12 mouse cellular contexts compared by ENCODE assay signal in the genomic region with DNA sequence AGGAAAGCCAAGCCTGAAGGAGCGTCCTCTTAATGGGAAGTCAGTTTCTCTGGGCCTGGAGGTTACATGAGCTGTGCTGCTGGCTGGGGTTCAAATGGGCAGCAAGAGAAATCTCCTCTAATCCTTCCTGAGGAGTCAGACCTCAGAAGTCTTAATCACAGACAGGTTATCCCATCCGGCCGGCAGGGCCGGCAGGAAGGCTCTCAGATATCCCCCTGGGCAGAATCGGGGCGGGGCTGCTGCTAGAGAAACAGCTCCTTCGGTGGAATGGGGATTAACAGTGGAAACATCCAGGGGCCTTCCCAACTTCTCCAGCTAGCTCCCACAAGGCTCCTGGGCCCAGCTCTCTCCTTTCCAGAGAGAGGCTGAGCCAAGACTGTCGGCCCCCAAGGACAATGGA.
A peak's percentile ranks its signal among the peaks of the same experiment; 100 is the strongest.
DNase-seq lines count a peak whose midpoint lies in the region; ATAC-seq and TF ChIP-seq lines count a peak whose summit lies in the region.
"Had no signal": no experiment of that assay in that cellular context is flagged by ENCODE, and none has a peak within 500 bp of the region (broad histone marks: within the 10 kb centered on the region; RNA-seq: fewer than 3 reads in every experiment).

No protein-coding gene starts in this region.

- H3K9me3 ChIP-seq in intestine, embryonic 16.5 days (ENCODE audit: control insufficient read depth, low read length), result no peaks in the 10 kb centered on the region
- H3K9me3 ChIP-seq in intestine, postnatal 0 days (ENCODE audit: control insufficient read depth), result no peaks in the 10 kb centered on the region
- no peaks in the 10 kb centered on the region for H3K9me3 ChIP-seq in embryonic facial prominence, embryonic 15.5 days (replicated peaks)
- H3K9me3 ChIP-seq in limb, embryonic 11.5 days (ENCODE audit: control insufficient read depth, low read length), result no peaks in the 10 kb centered on the region
- H3K9me3 ChIP-seq: neural tube, embryonic 12.5 days had no signal

- H3K4me2 ChIP-seq in intestine, embryonic 16.5 days (ENCODE audit: low read depth, low read length), result no peak overlapping the region
- H3K4me2 ChIP-seq in intestine, postnatal 0 days (replicated peaks; ENCODE audit: low read depth), result no peak overlapping the region
- H3K4me2 ChIP-seq in embryonic facial prominence, embryonic 15.5 days (replicated peaks), result no peak overlapping the region
- H3K4me2 ChIP-seq in limb, embryonic 11.5 days (ENCODE audit: low read depth, severe bottlenecking), result no peak overlapping the region
- H3K4me2 ChIP-seq: hindbrain, embryonic 14.5 days; neural tube, embryonic 12.5 days had no signal

- DNase-seq in adrenal gland, adult 2 months, result peak; percentile 34
- no peak for DNase-seq in adrenal gland, postnatal 4 days (ENCODE audit: low spot score in 2 of 2)
- peak; percentile 38 for DNase-seq in limb, embryonic 11.5 days (ENCODE audit: low spot score)
- no peak for DNase-seq in ovary, postnatal 10 days (ENCODE audit: low spot score)
- DNase-seq in left cerebral cortex, postnatal 10 days (ENCODE audit: extremely low spot score in 1 of 2, low spot score in 2 of 2), result no peak
- DNase-seq: lung, postnatal 10 days had no signal

- intact Hi-C loops in left cerebral cortex, postnatal 10 days (cut with DNase I), result no loop called here

- ATAC-seq in intestine, embryonic 16.5 days, result no peak
- no peak for ATAC-seq in intestine, postnatal 0 days
- no peak for ATAC-seq in embryonic facial prominence, embryonic 15.5 days (ENCODE audit: insufficient number of reproducible peaks, low FRiP score, low TSS enrichment, low read depth)
- no peak for ATAC-seq in limb, embryonic 11.5 days (ENCODE audit: insufficient number of reproducible peaks, low FRiP score, low TSS enrichment, low read depth)
- ATAC-seq: forebrain, embryonic 14.5 days had no signal

- H3K9ac ChIP-seq in intestine, embryonic 16.5 days (ENCODE audit: low read depth, low read length), result no peak overlapping the region
- no peak overlapping the region for H3K9ac ChIP-seq in intestine, postnatal 0 days (ENCODE audit: low read depth, low read length)
- no peak overlapping the region for H3K9ac ChIP-seq in embryonic facial prominence, embryonic 15.5 days
- H3K9ac ChIP-seq in limb, embryonic 11.5 days (ENCODE audit: low read length), result no peak overlapping the region
- H3K9ac ChIP-seq: hindbrain, embryonic 14.5 days; neural tube, embryonic 12.5 days had no signal

- H3K4me1 ChIP-seq in intestine, embryonic 16.5 days (ENCODE audit: control insufficient read depth, insufficient read depth, low read length), result peaks cover 6% of the 10 kb centered on the region
- H3K4me1 ChIP-seq in intestine, postnatal 0 days (replicated peaks; ENCODE audit: control insufficient read depth, insufficient read depth, low read length), result no peaks in the 10 kb centered on the region
- H3K4me1 ChIP-seq in embryonic facial prominence, embryonic 15.5 days, result peaks cover 52% of the 10 kb centered on the region
- peaks cover 23% of the 10 kb centered on the region for H3K4me1 ChIP-seq in limb, embryonic 11.5 days (ENCODE audit: control insufficient read depth, insufficient read depth, low read length)
- H3K4me1 ChIP-seq: neural tube, embryonic 12.5 days had no signal

- WGBS in intestine, embryonic 16.5 days, result 43% methylated on average over 8 of the region's 8 CpGs
- 47% methylated on average over 8 of the region's 8 CpGs for WGBS in intestine, postnatal 0 days
- WGBS in embryonic facial prominence, embryonic 15.5 days, result 11% methylated on average over 8 of the region's 8 CpGs
- WGBS in limb, embryonic 11.5 days, result 26% methylated on average over 8 of the region's 8 CpGs

- no peaks in the 10 kb centered on the region for H3K27me3 ChIP-seq in intestine, embryonic 16.5 days (replicated peaks; ENCODE audit: control insufficient read depth, insufficient read depth, low read length)
- no peaks in the 10 kb centered on the region for H3K27me3 ChIP-seq in intestine, postnatal 0 days (replicated peaks; ENCODE audit: control insufficient read depth, insufficient read depth, low read length)
- no peaks in the 10 kb centered on the region for H3K27me3 ChIP-seq in embryonic facial prominence, embryonic 15.5 days
- no peaks in the 10 kb centered on the region for H3K27me3 ChIP-seq in limb, embryonic 11.5 days (ENCODE audit: control insufficient read depth, insufficient read depth, low read length)
- H3K27me3 ChIP-seq: neural tube, embryonic 12.5 days had no signal

- H3K4me3 ChIP-seq in intestine, embryonic 16.5 days (ENCODE audit: low read length), result no peak overlapping the region
- H3K4me3 ChIP-seq in intestine, postnatal 0 days (ENCODE audit: low read depth, low read length), result no peak overlapping the region
- no peak overlapping the region for H3K4me3 ChIP-seq in embryonic facial prominence, embryonic 15.5 days (replicated peaks)
- no peak overlapping the region for H3K4me3 ChIP-seq in limb, embryonic 11.5 days (ENCODE audit: low read depth, low read length)
- H3K4me3 ChIP-seq: neural tube, embryonic 12.5 days had no signal

- peak overlapping the region; percentile 39; the same call in 1 of the 2 replicates for H3K27ac ChIP-seq in intestine, embryonic 16.5 days (ENCODE audit: low read length)
- no peak overlapping the region for H3K27ac ChIP-seq in intestine, postnatal 0 days (ENCODE audit: low read depth, low read length)
- H3K27ac ChIP-seq in embryonic facial prominence, embryonic 15.5 days (replicated peaks), result peak overlapping the region; percentile 5; the same call in 1 of the 2 replicates
- no peak overlapping the region; the same call in 1 of the 2 replicates for H3K27ac ChIP-seq in limb, embryonic 11.5 days (replicated peaks; ENCODE audit: low read depth, low read length)
- H3K27ac ChIP-seq: hindbrain, embryonic 14.5 days; neural tube, embryonic 12.5 days had no signal

- H3K36me3 ChIP-seq in intestine, embryonic 16.5 days (ENCODE audit: control insufficient read depth, insufficient read depth, low read length), result no peaks in the 10 kb centered on the region
- no peaks in the 10 kb centered on the region for H3K36me3 ChIP-seq in intestine, postnatal 0 days (ENCODE audit: control insufficient read depth, insufficient read depth)
- H3K36me3 ChIP-seq in embryonic facial prominence, embryonic 15.5 days, result peaks cover 8% of the 10 kb centered on the region; the same call in 1 of the 2 replicates
- no peaks in the 10 kb centered on the region for H3K36me3 ChIP-seq in limb, embryonic 11.5 days (ENCODE audit: control insufficient read depth, insufficient read depth, low read length)

- no peak for TF ChIP-seq CTCF in intestine, postnatal 0 days (IDR thresholded peaks at IDR 0.05; ENCODE audit: low read depth)

Comparison
In these comparisons a context has a peak if more than half of its experiments do, and no peak if none do; other contexts are left out.
1. DNase-seq: peak in adrenal gland, adult 2 months (single experiment) and limb, embryonic 11.5 days (single experiment); none in adrenal gland, postnatal 4 days (0 of 2), ovary, postnatal 10 days (single experiment) and left cerebral cortex, postnatal 10 days (0 of 2).
2. H3K27ac ChIP-seq: peak in intestine, embryonic 16.5 days (single experiment) and embryonic facial prominence, embryonic 15.5 days (single experiment); none in intestine, postnatal 0 days (single experiment) and limb, embryonic 11.5 days (single experiment).